Mouse (Mus musculus) ES-E14 (cell line): ENCODE results near the gene Rtn4.

Experiments used
- CHD2 ChIP-seq: IDR thresholded peaks from 2 replicates; pipeline ENCODE4 v1.6.1; 2014; ENCODE audit warnings: mild to moderate bottlenecking, low read depth, low read length, inconsistent platforms
- HCFC1 ChIP-seq: IDR thresholded peaks from 2 replicates; pipeline ENCODE4 v1.6.1; 2012; ENCODE audit warnings: low read length, inconsistent platforms, borderline replicate concordance; ENCODE audit not compliant: insufficient read depth
- ZC3H11A ChIP-seq: IDR thresholded peaks from 2 replicates; pipeline ENCODE4 v1.6.1; 2012; ENCODE audit warnings: low read depth, mild to moderate bottlenecking, inconsistent platforms, low read length, borderline replicate concordance

GRCm38 (mm10) chr11:29647568-29648319 is 45.0 kb upstream of the Rtn4 start:
- TF ChIP-seq ZC3H11A, result no peak
- TF ChIP-seq HCFC1, result no peak
- TF ChIP-seq CHD2, result no peak
